Mouse (Mus musculus) hindbrain, embryonic 13.5 days (tissue): ENCODE results near the gene H2-M10.4. TPM values are rescaled to one million over a fixed set of nuclear protein-coding genes. Genes with fewer than 3 reads are reported as not detected.
"Not testable (repeated sequence)": the region's sequence is repeated elsewhere in the genome, so short reads cannot be mapped to it uniquely, and the experiment has no call there.

Source experiments
- ATAC-seq: fragments of 200-750 bp; cut with Nextera tagmentation; 2 replicates; pipeline ENCODE4 v1.8.0; 2017; ENCODE audit warnings: moderate TSS enrichment; ENCODE audit not compliant: low FRiP score
- H3K27ac ChIP-seq: fragments of 300-500 bp; sonication (generic); 2 replicates; pipeline ENCODE4 v1.5.1; 2015; ENCODE audit warnings: inconsistent platforms, mild to moderate bottlenecking, moderate library complexity
- H3K27me3 ChIP-seq: fragments of 300-500 bp; sonication (generic); 2 replicates; pipeline ENCODE4 v1.6.1; 2015; ENCODE audit warnings: mild to moderate bottlenecking, inconsistent platforms
- H3K36me3 ChIP-seq: fragments of 300-500 bp; sonication (generic); 2 replicates; pipeline ENCODE4 v1.6.1; 2015; ENCODE audit warnings: mild to moderate bottlenecking, inconsistent platforms
- H3K4me1 ChIP-seq: fragments of 300-500 bp; sonication (generic); replicated peaks from 2 replicates; pipeline ENCODE4 v1.6.1; 2015; ENCODE audit warnings: inconsistent platforms
- H3K4me2 ChIP-seq: fragments of 300-500 bp; sonication (generic); 2 replicates; pipeline ENCODE4 v1.6.1; 2015; ENCODE audit warnings: inconsistent platforms, mild to moderate bottlenecking, moderate library complexity
- H3K4me3 ChIP-seq: fragments of 300-500 bp; sonication (generic); 2 replicates; pipeline ENCODE4 v1.5.1; 2015; ENCODE audit warnings: mild to moderate bottlenecking, inconsistent platforms
- H3K9ac ChIP-seq: fragments of 300-500 bp; sonication (generic); 2 replicates; pipeline ENCODE4 v1.6.1; 2015; ENCODE audit warnings: mild to moderate bottlenecking, inconsistent platforms
- H3K9me3 ChIP-seq: fragments of 300-500 bp; sonication (generic); 2 replicates; pipeline ENCODE4 v1.6.1; 2016; ENCODE audit warnings: inconsistent platforms
- WGBS: fragments of 180-500 bp; shearing (Covaris S2); methylation state at CpG from one replicate; pipeline ENCODE4 v1.1.7; 2015; 5-methylcytosine and 5-hydroxymethylcytosine counted together
- polyA plus RNA-seq: library from polyadenylated mRNA; unstranded; fragments of >200 nt; fragmentation: Nextera tagmentation; extraction: Ambion mirVana; gene quantifications from 2 replicates; pipeline ENCODE4 v1.2.1, GENCODE M21; 2015

The H2-M10.4 gene
- polyA plus RNA-seq: not detected in 2 replicates

DNA sequence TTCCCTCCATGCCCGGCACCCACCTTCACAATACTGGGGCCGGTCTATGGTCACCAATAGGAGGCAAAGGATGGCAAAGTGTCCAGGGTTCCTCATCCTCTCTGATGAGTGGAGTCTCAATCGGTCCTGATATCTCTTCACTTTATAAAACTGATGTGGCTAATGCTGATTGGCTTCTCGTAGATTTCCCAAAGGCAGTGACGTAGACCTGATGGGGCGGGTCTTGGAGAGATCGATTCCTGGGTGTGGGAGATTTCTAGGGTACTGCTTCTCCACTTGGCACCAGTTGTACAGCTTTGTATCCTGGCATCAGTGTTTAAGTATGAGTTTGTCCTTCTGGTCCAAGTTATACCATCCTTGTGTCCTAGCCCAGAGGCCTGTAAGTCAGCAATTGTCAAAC is at the start of gene H2-M10.4:
Gene H2-M10.4, minus strand, starts transcription at position 101 of the 400 bp plus-strand sequence.
- Histone ChIP-seq H3K27ac (no peak within 1 kb of the TSS), H3K4me1 (no peaks in the 10 kb centered on the region), H3K9me3 (0 out of 2 replicates have a peak, but pooled peaks cover 2% of the 10 kb centered on the region), H3K4me2 (no peak within 1 kb of the TSS), H3K4me3 (no peak within 1 kb of the TSS), H3K27me3 (no peaks in the 10 kb centered on the region), H3K36me3 (no peaks in the 10 kb centered on the region), H3K9ac (no peak within 1 kb of the TSS)
- 93% methylated on average over 7 of the region's 7 CpGs for WGBS
- ATAC-seq: no peak

DNA sequence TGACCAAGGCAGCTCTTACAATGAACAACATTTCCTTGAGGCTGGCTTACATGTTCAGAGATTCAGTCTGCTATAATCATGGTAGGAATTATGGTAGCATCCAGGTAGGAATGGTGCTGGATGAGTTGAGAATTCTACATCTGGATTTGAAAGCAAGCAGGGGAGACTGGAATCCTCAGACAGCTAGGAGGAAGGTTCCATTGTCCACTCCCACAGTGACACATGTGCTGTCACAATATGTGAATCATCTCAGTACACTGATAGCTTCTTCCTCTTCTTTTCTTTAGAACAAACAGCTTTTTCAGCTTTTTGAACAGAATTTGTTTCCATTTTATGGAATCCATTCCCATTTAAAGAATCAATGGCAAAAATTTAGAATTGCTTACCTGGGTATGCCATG is 41.8 kb upstream of the H2-M10.4 start:
- no peak overlapping the region for H3K9ac ChIP-seq
- H3K9me3 ChIP-seq: no peaks in the 10 kb centered on the region
- H3K27me3 ChIP-seq: no peaks in the 10 kb centered on the region
- no peaks in the 10 kb centered on the region for H3K4me1 ChIP-seq
- no peaks in the 10 kb centered on the region for H3K36me3 ChIP-seq
- no peak overlapping the region for H3K4me2 ChIP-seq
- no peak overlapping the region for H3K4me3 ChIP-seq
- H3K27ac ChIP-seq: no peak overlapping the region
- no peak for ATAC-seq

DNA sequence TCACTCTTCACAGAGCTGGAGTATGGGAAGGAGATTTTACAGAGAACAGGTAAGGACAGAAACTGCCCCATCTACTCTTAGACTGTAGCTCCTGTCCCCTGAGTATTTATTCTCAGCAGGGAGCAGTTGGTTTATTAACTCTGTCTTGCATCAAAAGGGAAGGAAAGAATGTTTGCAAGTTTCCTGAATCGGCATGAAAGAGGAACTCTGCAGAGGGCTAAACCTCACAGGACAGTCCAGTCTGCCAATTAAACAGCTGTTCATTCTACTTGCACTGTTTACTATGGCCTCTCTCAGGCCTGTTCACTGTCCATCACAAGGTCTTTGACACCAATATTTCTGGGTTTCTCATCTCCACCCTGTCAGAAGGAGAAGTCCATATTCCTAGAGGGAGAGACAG is 38.3 kb upstream of the H2-M10.4 start:
- ATAC-seq: no peak
- 64% methylated on average over 1 of the region's 1 CpGs for WGBS
- H3K9me3 ChIP-seq: no peaks in the 10 kb centered on the region
- no peaks in the 10 kb centered on the region for H3K36me3 ChIP-seq
- H3K9ac ChIP-seq: no peak overlapping the region
- no peak overlapping the region for H3K4me3 ChIP-seq
- H3K27me3 ChIP-seq: no peaks in the 10 kb centered on the region
- no peak overlapping the region for H3K27ac ChIP-seq
- H3K4me1 ChIP-seq: no peaks in the 10 kb centered on the region
- H3K4me2 ChIP-seq: no peak overlapping the region

DNA sequence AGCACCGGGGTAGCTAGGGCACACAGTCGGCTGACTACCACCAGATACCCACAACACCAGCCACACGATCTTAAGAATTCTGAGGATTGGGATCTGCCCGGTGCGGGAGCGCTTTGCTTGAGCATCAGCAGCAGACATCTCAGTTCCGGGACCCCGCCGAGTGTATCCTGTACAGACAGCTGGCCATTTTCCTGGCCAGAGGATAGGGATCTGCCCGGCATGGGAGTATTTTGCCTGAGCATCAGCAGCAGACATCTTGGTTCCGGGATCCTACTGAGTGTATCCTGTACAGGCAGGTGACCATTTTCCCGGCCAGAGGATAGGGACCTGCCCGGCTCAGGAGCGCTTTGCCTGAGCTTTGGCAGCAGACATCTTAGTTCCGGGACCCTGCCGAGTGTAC is 26.0 kb upstream of the H2-M10.4 start:
- H3K36me3 ChIP-seq, H3K4me3 ChIP-seq, H3K9ac ChIP-seq, H3K9me3 ChIP-seq, H3K4me2 ChIP-seq, ATAC-seq, H3K4me1 ChIP-seq, H3K27ac ChIP-seq, H3K27me3 ChIP-seq: not testable (repeated sequence)
- 97% methylated on average over 16 of the region's 16 CpGs for WGBS

DNA sequence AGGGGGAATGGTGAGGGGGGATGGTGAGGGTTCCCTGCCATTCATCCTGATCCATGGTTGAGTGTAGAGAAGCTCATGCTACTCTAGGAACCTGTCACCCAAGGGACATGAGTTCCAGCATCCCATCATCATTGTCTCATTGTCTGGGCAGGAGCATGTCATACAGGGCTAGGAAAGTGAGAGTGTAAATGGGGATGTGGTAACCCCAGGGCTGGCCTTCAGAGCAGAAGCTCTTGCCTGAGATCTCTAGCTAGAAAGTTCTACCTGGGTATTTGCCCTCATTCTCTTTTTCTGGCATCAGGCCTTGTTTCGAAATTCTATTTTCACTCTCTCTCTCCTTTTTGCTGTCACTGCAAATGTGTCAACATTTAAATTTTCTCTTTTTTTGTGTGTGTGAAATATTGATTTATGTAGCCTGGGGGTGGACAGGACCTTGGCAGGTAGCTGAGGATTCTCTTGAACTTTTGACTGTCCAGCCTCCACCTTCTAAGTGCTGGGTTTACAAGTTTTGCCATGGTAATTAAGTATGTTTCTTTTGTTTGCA is 24.6 kb upstream of the H2-M10.4 start:
- ATAC-seq: no peak
- H3K36me3 ChIP-seq: no peaks in the 10 kb centered on the region
- no peaks in the 10 kb centered on the region for H3K27me3 ChIP-seq
- H3K4me1 ChIP-seq: no peaks in the 10 kb centered on the region
- no peak overlapping the region for H3K4me2 ChIP-seq
- WGBS: 88% methylated on average over 1 of the region's 1 CpGs
- no peak overlapping the region for H3K27ac ChIP-seq
- no peak overlapping the region for H3K9ac ChIP-seq
- no peaks in the 10 kb centered on the region for H3K9me3 ChIP-seq
- H3K4me3 ChIP-seq: no peak overlapping the region

DNA sequence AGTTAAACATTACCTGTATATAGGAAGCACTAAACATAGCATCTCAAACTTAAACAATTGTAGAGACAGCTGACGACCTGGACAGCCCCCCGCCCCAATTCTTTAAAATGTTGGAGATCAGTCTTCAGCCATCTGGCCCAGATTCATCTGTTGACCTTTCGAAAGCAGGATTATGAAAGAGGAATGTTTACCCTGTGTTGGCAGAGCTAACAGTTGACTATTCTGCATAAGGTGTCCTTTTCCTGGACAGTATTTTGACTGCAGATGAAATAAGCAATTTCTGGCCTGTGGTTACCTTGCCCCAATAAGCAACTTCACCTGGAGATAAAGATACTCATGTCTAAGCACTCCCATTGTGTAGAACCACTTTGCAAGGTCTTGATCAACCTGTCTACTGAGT is 21.7 kb upstream of the H2-M10.4 start:
- Histone ChIP-seq H3K27ac (no peak overlapping the region), H3K9me3 (no peaks in the 10 kb centered on the region), H3K4me1 (no peaks in the 10 kb centered on the region), H3K36me3 (no peaks in the 10 kb centered on the region), H3K4me2 (no peak overlapping the region), H3K4me3 (no peak overlapping the region), H3K9ac (no peak overlapping the region), H3K27me3 (no peaks in the 10 kb centered on the region)
- WGBS: 92% methylated on average over 3 of the region's 3 CpGs
- no peak for ATAC-seq

DNA sequence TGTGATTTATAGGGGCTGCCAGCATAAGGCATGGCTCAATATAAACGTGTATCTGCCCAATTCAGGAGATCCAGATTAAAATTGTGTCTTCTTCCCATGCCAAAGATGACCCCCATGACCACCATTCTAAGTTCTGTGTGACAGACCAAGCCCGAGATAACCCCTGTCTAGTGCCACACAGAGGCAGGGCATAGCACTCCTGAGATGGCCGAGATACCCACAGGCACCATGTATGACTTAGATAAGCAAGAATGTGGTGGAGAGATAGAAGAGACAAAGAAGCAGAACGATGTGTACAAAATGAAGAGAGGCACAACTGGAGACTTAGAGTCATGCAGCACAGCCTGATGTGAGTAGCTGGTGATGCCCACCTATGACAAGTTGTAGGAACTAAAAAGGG is 5.9 kb downstream of the H2-M10.4 start:
- no peaks in the 10 kb centered on the region for H3K36me3 ChIP-seq
- no peak overlapping the region for H3K9ac ChIP-seq
- no peaks in the 10 kb centered on the region for H3K27me3 ChIP-seq
- no peak overlapping the region for H3K4me2 ChIP-seq
- no peak for ATAC-seq
- 79% methylated on average over 4 of the region's 4 CpGs for WGBS
- H3K9me3 ChIP-seq: 0 out of 2 replicates have a peak, but pooled peaks cover 2% of the 10 kb centered on the region
- no peak overlapping the region for H3K27ac ChIP-seq
- no peaks in the 10 kb centered on the region for H3K4me1 ChIP-seq
- no peak overlapping the region for H3K4me3 ChIP-seq

DNA sequence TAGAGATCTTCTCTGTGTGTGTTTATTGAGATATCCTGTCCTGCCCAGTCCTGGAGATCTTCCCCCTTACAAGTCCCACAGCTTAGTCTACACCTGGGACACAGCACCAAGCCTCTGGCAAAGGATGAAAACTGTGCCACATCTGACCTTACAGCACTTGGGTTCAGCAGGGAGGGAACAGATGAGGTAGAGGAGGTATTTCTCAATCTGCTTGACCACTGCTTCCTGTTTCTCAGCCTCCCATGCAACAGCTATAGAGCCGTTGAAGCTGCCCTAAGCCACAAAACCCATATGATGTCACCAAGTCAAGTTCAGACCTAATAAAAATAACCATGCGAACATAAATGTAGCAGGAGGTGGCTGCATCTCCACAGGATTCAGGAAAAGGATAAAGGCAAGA is 30.7 kb downstream of the H2-M10.4 start:
- H3K4me1 ChIP-seq: no peaks in the 10 kb centered on the region
- no peak overlapping the region for H3K27ac ChIP-seq
- H3K27me3 ChIP-seq: no peaks in the 10 kb centered on the region
- WGBS: 86% methylated on average over 2 of the region's 2 CpGs
- H3K36me3 ChIP-seq: no peaks in the 10 kb centered on the region
- H3K9ac ChIP-seq: no peak overlapping the region
- no peaks in the 10 kb centered on the region for H3K9me3 ChIP-seq
- no peak for ATAC-seq
- H3K4me3 ChIP-seq: no peak overlapping the region
- no peak overlapping the region for H3K4me2 ChIP-seq

DNA sequence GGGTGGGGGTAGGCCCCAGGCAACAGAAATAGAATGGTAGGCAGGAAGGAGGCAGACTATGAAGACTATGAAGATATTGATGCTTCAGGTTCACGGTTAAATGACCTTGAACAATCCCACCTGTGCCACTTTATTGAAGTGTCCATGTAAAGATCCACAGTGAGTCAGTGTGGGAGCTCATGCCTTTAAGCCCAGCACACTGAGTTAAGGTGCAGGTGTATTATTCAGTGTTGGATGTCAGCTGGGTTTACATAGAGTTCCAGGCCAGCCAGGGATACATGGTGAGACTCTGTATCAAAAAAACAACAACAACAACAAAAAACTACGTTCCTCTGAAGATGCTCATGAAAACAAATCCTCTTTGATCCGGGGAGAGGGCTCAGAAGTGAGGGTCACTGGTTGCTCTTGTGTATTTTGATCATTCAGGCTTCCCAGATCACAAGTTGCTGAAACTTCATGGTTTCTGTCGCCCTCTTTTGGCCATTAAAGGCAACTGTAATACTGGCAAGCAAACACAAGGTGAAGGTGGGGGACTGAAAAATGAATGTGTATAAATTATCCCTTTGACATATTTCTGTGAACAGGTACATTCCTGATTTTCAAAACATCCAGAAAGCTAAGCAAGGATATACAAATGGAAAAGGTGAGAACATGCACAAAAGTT is 43.9 kb downstream of the H2-M10.4 start:
- ATAC-seq: 0 out of 2 replicates have a peak, but pooled peaks have one; percentile 28
- Histone ChIP-seq H3K9ac (no peak overlapping the region), H3K9me3 (no peaks in the 10 kb centered on the region), H3K27me3 (no peaks in the 10 kb centered on the region), H3K4me2 (no peak overlapping the region), H3K4me1 (no peaks in the 10 kb centered on the region), H3K4me3 (no peak overlapping the region), H3K36me3 (no peaks in the 10 kb centered on the region), H3K27ac (no peak overlapping the region)
- 26% methylated on average over 4 of the region's 4 CpGs for WGBS

DNA sequence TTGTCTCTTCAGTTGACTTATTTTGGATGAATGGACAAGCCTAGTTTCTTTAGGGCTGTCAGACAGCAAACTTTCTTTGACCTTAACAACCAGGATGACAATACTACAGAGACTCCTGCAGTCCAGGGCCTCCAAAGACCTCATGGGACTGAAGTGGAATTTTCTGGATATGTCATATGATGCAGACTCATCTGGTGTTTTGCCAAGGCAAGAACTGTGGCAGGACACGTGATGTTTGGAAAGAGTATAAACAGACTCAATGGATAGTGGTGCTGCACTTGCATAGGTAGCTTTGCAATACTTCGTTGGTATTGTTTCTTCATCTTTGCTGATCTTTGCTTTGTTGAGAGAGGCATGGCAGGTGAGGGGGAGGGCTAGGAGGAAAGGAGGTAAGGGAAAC is 44.7 kb downstream of the H2-M10.4 start:
- Histone ChIP-seq H3K9ac (no peak overlapping the region), H3K4me1 (no peaks in the 10 kb centered on the region), H3K9me3 (no peaks in the 10 kb centered on the region), H3K36me3 (no peaks in the 10 kb centered on the region), H3K4me3 (no peak overlapping the region), H3K27me3 (no peaks in the 10 kb centered on the region), H3K27ac (no peak overlapping the region), H3K4me2 (no peak overlapping the region)
- 66% methylated on average over 2 of the region's 2 CpGs for WGBS
- ATAC-seq: no peak

DNA sequence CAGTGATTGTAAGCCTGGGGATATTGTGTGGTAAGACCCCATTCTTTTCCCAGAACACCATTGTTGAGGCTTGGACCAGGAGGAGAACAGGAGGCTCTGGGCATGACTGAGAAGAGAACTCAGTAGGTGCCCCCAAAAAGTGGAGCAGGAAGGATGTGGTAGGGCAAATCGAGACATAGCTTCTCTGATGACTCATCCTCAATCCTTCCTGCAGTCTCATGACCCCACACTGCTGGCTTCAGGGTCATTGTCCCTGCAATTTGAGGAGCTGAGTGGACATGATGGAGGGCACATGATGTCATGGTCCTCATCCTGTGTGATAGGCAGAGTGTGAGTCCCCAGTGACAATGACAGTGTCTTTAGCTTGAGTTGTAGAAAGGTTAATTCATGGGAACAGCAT is 46.7 kb downstream of the H2-M10.4 start:
- H3K4me1 ChIP-seq: no peaks in the 10 kb centered on the region
- no peak overlapping the region for H3K4me2 ChIP-seq
- H3K27me3 ChIP-seq: no peaks in the 10 kb centered on the region
- no peaks in the 10 kb centered on the region for H3K36me3 ChIP-seq
- 68% methylated on average over 1 of the region's 1 CpGs for whole genome bisulfite sequencing
- no peak overlapping the region for H3K27ac ChIP-seq
- ATAC-seq: no peak
- no peak overlapping the region for H3K4me3 ChIP-seq
- no peaks in the 10 kb centered on the region for H3K9me3 ChIP-seq
- no peak overlapping the region for H3K9ac ChIP-seq

DNA sequence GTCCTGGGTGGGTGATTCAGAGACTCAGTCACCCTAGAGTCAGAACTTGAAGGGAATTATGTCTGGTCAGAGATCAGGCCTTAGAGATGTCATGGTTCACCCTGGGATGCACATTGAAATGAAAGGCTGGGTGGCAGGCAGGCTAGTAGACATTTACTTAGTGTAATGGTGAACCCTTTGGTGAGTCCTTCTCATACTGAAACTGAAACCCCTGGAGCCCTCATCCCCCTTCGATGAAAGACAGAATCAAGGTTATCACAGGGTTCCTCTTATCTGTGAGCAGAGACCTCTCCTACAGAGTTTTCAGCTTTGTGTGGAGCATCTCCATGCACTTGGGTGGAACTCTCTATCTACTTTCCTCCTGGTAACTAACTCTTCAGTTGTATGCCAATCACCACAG is 47.8 kb downstream of the H2-M10.4 start:
- no peaks in the 10 kb centered on the region for H3K9me3 ChIP-seq
- no peak overlapping the region for H3K9ac ChIP-seq
- no peaks in the 10 kb centered on the region for H3K36me3 ChIP-seq
- 87% methylated on average over 1 of the region's 1 CpGs for WGBS
- no peak overlapping the region for H3K27ac ChIP-seq
- no peak overlapping the region for H3K4me3 ChIP-seq
- ATAC-seq: no peak
- no peak overlapping the region for H3K4me2 ChIP-seq
- H3K4me1 ChIP-seq: no peaks in the 10 kb centered on the region
- H3K27me3 ChIP-seq: no peaks in the 10 kb centered on the region
